Mouse (Mus musculus): ENCODE data around the gene Erg28. TPM values are rescaled to one million over a fixed set of nuclear protein-coding genes. Genes with fewer than 3 reads are reported as not detected.
A peak's percentile ranks its signal among the peaks of the same experiment; 100 is the strongest.

Gene Erg28
- polyA plus RNA-seq, 2 experiments = 49.6 to 91.9 TPM

DNA sequence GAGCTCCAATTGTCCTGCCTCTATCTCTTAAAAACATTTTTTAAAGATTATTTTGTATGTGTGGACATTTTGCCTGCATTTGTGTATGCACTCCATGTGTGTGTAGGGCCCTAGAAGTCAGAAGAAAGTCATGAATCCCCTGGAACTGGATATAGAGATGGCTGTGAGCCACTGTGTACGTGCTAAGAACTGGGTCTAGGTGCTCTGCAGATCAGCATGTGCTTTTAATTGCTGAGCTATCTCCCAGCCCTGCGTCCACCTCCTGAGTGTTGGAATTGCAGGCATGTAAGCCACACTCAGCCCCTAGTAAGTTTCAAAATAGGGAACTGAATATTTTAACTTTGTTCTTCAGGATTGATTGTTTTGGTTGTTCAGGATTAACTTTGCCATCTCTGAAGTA, 10.2 kb upstream of the Erg28 start:
- H3K36me3 ChIP-seq (replicated peaks; ENCODE audit: control insufficient read depth, insufficient read depth, low read depth) = peaks cover 3% of the 10 kb centered on the region; the same call in 1 of the 2 replicates
- H3K4me1 ChIP-seq (replicated peaks; ENCODE audit: control insufficient read depth in 2 of 2, insufficient read depth in 2 of 2, low read length in 1 of 2) = no peaks in the 10 kb centered on the region
- 77% methylated on average over 2 of the region's 2 CpGs for WGBS (ENCODE audit: insufficient replicate concordance)
- ATAC-seq (ENCODE audit: insufficient read depth) (no peak), DNase-seq (ENCODE audit: low read depth in 3 of 3, low spot score in 3 of 3) (no peak)
- TF ChIP-seq EP300 (IDR thresholded peaks at IDR 0.05; ENCODE audit: low read depth) (no peak), CTCF (IDR thresholded peaks at IDR 0.05; ENCODE audit: low read depth) (no peak)
- no peak overlapping the region for H3K4me3 ChIP-seq (ENCODE audit: insufficient read depth in 1 of 2, low read depth in 2 of 2, low read length in 2 of 2)
- no peak overlapping the region for H3K9ac ChIP-seq (replicated peaks)
- no peak overlapping the region for H3K27ac ChIP-seq
- no peaks in the 10 kb centered on the region for H3K9me3 ChIP-seq (ENCODE audit: control insufficient read depth, low read length)
- H3K27me3 ChIP-seq (ENCODE audit: control insufficient read depth, insufficient read depth, low read length) = no peaks in the 10 kb centered on the region
- H3K4me2 ChIP-seq (ENCODE audit: low read depth) = no peak overlapping the region

DNA sequence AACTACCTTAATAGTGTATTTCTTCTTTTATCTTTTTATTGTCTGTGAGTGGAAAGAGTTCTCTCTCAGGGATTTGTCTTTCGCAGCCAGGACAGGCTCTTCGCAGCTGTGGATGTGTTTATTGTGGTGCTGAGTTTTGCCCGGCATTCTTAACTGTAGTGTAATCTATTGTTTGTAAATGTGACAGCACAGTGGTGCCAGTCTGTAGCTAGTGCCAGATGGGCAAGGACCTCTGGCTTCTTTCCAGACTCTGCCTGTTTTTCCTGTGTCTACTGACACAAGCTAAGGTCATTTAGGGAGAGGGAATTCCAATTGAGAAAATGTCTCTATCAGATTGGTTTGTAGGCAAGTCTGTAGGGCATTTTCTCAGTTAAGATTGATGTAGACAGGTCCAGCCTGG, 6.3 kb upstream of the Erg28 start:
- ATAC-seq (ENCODE audit: insufficient read depth) (no peak), DNase-seq (ENCODE audit: low read depth in 3 of 3, low spot score in 3 of 3) (no peak)
- Histone ChIP-seq H3K36me3 (replicated peaks; ENCODE audit: control insufficient read depth, insufficient read depth, low read depth) (peaks cover 5% of the 10 kb centered on the region; the same call in 1 of the 2 replicates), H3K9ac (replicated peaks) (no peak overlapping the region), H3K9me3 (ENCODE audit: control insufficient read depth, low read length) (no peaks in the 10 kb centered on the region), H3K4me1 (replicated peaks; ENCODE audit: control insufficient read depth in 2 of 2, insufficient read depth in 2 of 2, low read length in 1 of 2) (peaks cover 3 to 4% of the 10 kb centered on the region in 2 experiments; a peak in 1 of 4 replicates), H3K27ac (no peak overlapping the region), H3K4me2 (ENCODE audit: low read depth) (no peak overlapping the region), H3K4me3 (ENCODE audit: insufficient read depth in 1 of 2, low read depth in 2 of 2, low read length in 2 of 2) (no peak overlapping the region), H3K27me3 (ENCODE audit: control insufficient read depth, insufficient read depth, low read length) (no peaks in the 10 kb centered on the region)
- WGBS (ENCODE audit: insufficient replicate concordance) = 87% methylated on average over 3 of the region's 3 CpGs
- TF ChIP-seq CTCF (IDR thresholded peaks at IDR 0.05; ENCODE audit: low read depth) = no peak
- TF ChIP-seq EP300 (IDR thresholded peaks at IDR 0.05; ENCODE audit: low read depth) = no peak

- H3K27me3 ChIP-seq (ENCODE audit: control insufficient read depth, insufficient read depth, low read length) = no peaks in the 10 kb centered on the region
- no peak overlapping the region for H3K4me2 ChIP-seq (ENCODE audit: low read depth)
- no peak overlapping the region for H3K9ac ChIP-seq (replicated peaks)
- no peak overlapping the region for H3K27ac ChIP-seq
- H3K9me3 ChIP-seq (ENCODE audit: control insufficient read depth, low read length) = no peaks in the 10 kb centered on the region
- TF ChIP-seq CTCF (IDR thresholded peaks at IDR 0.05; ENCODE audit: low read depth) (no peak), EP300 (IDR thresholded peaks at IDR 0.05; ENCODE audit: low read depth) (no peak)
- no peak for DNase-seq (ENCODE audit: low read depth in 3 of 3, low spot score in 3 of 3)
- no peak for ATAC-seq (ENCODE audit: insufficient read depth)
- no peak overlapping the region for H3K4me3 ChIP-seq (ENCODE audit: insufficient read depth in 1 of 2, low read depth in 2 of 2, low read length in 2 of 2)
- WGBS (ENCODE audit: insufficient replicate concordance) = 71% methylated on average over 3 of the region's 3 CpGs
- H3K36me3 ChIP-seq (replicated peaks; ENCODE audit: control insufficient read depth, insufficient read depth, low read depth) = peaks cover 5% of the 10 kb centered on the region; the same call in 1 of the 2 replicates
- H3K4me1 ChIP-seq (replicated peaks; ENCODE audit: control insufficient read depth in 2 of 2, insufficient read depth in 2 of 2, low read length in 1 of 2) = peaks cover 4% of the 10 kb centered on the region in 2 experiments; a peak in 1 of 4 replicates
These were observed 5.5 kb upstream of the Erg28 start for GRCm38 (mm10) chr12:85829866-85830265.

DNA sequence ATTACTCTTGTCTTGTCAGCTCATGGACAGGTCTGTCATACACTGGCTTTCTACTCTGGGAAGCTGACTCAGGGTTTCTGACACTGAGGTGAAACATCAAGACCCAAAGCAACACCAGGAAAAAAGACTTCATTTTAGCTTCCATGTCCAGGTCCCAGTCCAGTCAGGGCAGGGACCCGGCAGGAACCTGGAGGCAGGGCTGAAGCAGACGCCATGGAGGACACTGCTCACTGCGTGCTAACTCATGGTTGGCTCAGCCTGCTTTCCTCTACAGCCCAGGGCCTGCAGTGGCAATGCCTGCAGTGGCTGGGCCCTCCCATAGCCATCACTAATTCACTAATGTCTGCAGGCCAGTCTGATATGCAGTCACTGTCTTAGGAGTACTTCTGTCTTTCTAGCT, 4.5 kb upstream of the Erg28 start:
- DNase-seq (ENCODE audit: low read depth in 3 of 3, low spot score in 3 of 3) (no peak), ATAC-seq (ENCODE audit: insufficient read depth) (no peak)
- WGBS (ENCODE audit: insufficient replicate concordance) = 74% methylated on average over 3 of the region's 3 CpGs
- Histone ChIP-seq H3K9me3 (ENCODE audit: control insufficient read depth, low read length) (no peaks in the 10 kb centered on the region), H3K4me2 (ENCODE audit: low read depth) (no peak overlapping the region), H3K4me3 (ENCODE audit: insufficient read depth in 1 of 2, low read depth in 2 of 2, low read length in 2 of 2) (no peak overlapping the region), H3K27me3 (ENCODE audit: control insufficient read depth, insufficient read depth, low read length) (no peaks in the 10 kb centered on the region), H3K27ac (no peak overlapping the region), H3K9ac (replicated peaks) (no peak overlapping the region), H3K36me3 (replicated peaks; ENCODE audit: control insufficient read depth, insufficient read depth, low read depth) (peaks cover 5% of the 10 kb centered on the region; the same call in 1 of the 2 replicates), H3K4me1 (replicated peaks; ENCODE audit: control insufficient read depth in 2 of 2, insufficient read depth in 2 of 2, low read length in 1 of 2) (peaks cover 4% of the 10 kb centered on the region in 2 experiments; a peak in 1 of 4 replicates)
- TF ChIP-seq EP300 (IDR thresholded peaks at IDR 0.05; ENCODE audit: low read depth) (no peak), CTCF (IDR thresholded peaks at IDR 0.05; ENCODE audit: low read depth) (no peak)

GRCm38 (mm10) chr12:85825822-85826221, 1.5 kb upstream of the Erg28 start:
- peak overlapping the region; percentile 75; the same call in 1 of the 2 replicates for H3K27ac ChIP-seq
- H3K36me3 ChIP-seq (replicated peaks; ENCODE audit: control insufficient read depth, insufficient read depth, low read depth) = peaks cover 6% of the 10 kb centered on the region; the same call in 1 of the 2 replicates
- WGBS (ENCODE audit: insufficient replicate concordance) = 50% methylated on average over 2 of the region's 2 CpGs
- peak overlapping the region; percentile 65 to 90; a peak in 3 of 4 replicates for H3K4me3 ChIP-seq (ENCODE audit: insufficient read depth in 1 of 2, low read depth in 2 of 2, low read length in 2 of 2)
- H3K4me1 ChIP-seq (replicated peaks; ENCODE audit: control insufficient read depth in 2 of 2, insufficient read depth in 2 of 2, low read length in 1 of 2) = peaks cover 8 to 9% of the 10 kb centered on the region in 2 experiments; a peak in 3 of 4 replicates
- no peak for DNase-seq (ENCODE audit: low read depth in 3 of 3, low spot score in 3 of 3)
- TF ChIP-seq EP300 (IDR thresholded peaks at IDR 0.05; ENCODE audit: low read depth) = no peak
- TF ChIP-seq CTCF (IDR thresholded peaks at IDR 0.05; ENCODE audit: low read depth) = no peak
- H3K27me3 ChIP-seq (ENCODE audit: control insufficient read depth, insufficient read depth, low read length) = no peaks in the 10 kb centered on the region
- H3K9ac ChIP-seq (replicated peaks) = peak overlapping the region; percentile 84
- H3K9me3 ChIP-seq (ENCODE audit: control insufficient read depth, low read length) = no peaks in the 10 kb centered on the region
- no peak for ATAC-seq (ENCODE audit: insufficient read depth)
- H3K4me2 ChIP-seq (ENCODE audit: low read depth) = peak overlapping the region; percentile 81
